Mouse (Mus musculus) spleen, adult 2 months (tissue): ENCODE measurements at regions not wholly inside any gene's neighbourhood (a gene's known extent, or its start where the extent isn't known, plus 50 kb on each side); places are given as distances from the start of the nearest gene placed in this dataset.

Experiments used
- DNase-seq, 2 experiments: peaks; one replicate each; pipeline versions ENCODE4 v3.0.0 to v3.0.0-alpha.2; 2012 to 2021; ENCODE audit warnings: low spot score in 2 of 2, low read depth in 1 of 2
- H3K27ac ChIP-seq: fragments of 200-500 bp; 2 replicates; pipeline ENCODE4 v1.5.1; 2012; ENCODE audit warnings: low read length, inconsistent platforms; ENCODE audit not compliant: insufficient read depth
- H3K27me3 ChIP-seq: fragments of 200-500 bp; 2 replicates; pipeline ENCODE4 v1.6.1; 2012; ENCODE audit warnings: mild to moderate bottlenecking, moderate library complexity, low read length, inconsistent platforms; ENCODE audit not compliant: control insufficient read depth, insufficient read depth
- H3K36me3 ChIP-seq: fragments of 200-500 bp; 2 replicates; pipeline ENCODE4 v1.6.1; 2012; ENCODE audit warnings: mild to moderate bottlenecking, low read length, inconsistent platforms; ENCODE audit not compliant: control insufficient read depth, insufficient read depth
- H3K4me1 ChIP-seq: fragments of 200-500 bp; 2 replicates; pipeline ENCODE4 v1.6.1; 2011; ENCODE audit warnings: inconsistent platforms; ENCODE audit not compliant: control insufficient read depth, insufficient read depth, insufficient read length
- H3K4me3 ChIP-seq: fragments of 200-500 bp; 2 replicates; pipeline ENCODE4 v1.5.1; 2011; ENCODE audit warnings: mild to moderate bottlenecking, inconsistent platforms; ENCODE audit not compliant: insufficient read depth, insufficient read length; ENCODE audit errors: extremely low read depth
- CTCF ChIP-seq: fragments of 200-500 bp; IDR thresholded peaks from 2 replicates; pipeline ENCODE4 v1.5.1; 2011; ENCODE audit warnings: mild to moderate bottlenecking, inconsistent platforms; ENCODE audit not compliant: insufficient read depth, insufficient read length, insufficient replicate concordance; ENCODE audit errors: extremely low read depth
- POLR2A ChIP-seq: fragments of 200-500 bp; IDR thresholded peaks from 2 replicates; pipeline ENCODE4 v1.6.1; 2011; ENCODE audit warnings: low read depth, low read length, inconsistent platforms
- WGBS: fragments of 180-500 bp; shearing (Covaris S2); methylation state at CpG from one replicate; pipeline ENCODE4 v1.1.7; 2018; 5-methylcytosine and 5-hydroxymethylcytosine counted together

GRCm38 (mm10) chr13:28524411-28524810, 267.1 kb downstream of the Gm11361 start:
- DNase-seq = no peak
- no peaks in the 10 kb centered on the region for H3K36me3 ChIP-seq
- H3K27ac ChIP-seq = no peak overlapping the region
- H3K4me1 ChIP-seq = no peaks in the 10 kb centered on the region
- no peak for TF ChIP-seq POLR2A
- TF ChIP-seq CTCF = no peak
- WGBS = 91% methylated on average over 3 of the region's 3 CpGs
- H3K4me3 ChIP-seq = no peak overlapping the region
- no peaks in the 10 kb centered on the region for H3K27me3 ChIP-seq

- 81% methylated on average over 1 of the region's 1 CpGs for WGBS
Measured at GRCm38 (mm10) chr13:28520127-28520482, 262.8 kb downstream of the Gm11361 start.

DNA sequence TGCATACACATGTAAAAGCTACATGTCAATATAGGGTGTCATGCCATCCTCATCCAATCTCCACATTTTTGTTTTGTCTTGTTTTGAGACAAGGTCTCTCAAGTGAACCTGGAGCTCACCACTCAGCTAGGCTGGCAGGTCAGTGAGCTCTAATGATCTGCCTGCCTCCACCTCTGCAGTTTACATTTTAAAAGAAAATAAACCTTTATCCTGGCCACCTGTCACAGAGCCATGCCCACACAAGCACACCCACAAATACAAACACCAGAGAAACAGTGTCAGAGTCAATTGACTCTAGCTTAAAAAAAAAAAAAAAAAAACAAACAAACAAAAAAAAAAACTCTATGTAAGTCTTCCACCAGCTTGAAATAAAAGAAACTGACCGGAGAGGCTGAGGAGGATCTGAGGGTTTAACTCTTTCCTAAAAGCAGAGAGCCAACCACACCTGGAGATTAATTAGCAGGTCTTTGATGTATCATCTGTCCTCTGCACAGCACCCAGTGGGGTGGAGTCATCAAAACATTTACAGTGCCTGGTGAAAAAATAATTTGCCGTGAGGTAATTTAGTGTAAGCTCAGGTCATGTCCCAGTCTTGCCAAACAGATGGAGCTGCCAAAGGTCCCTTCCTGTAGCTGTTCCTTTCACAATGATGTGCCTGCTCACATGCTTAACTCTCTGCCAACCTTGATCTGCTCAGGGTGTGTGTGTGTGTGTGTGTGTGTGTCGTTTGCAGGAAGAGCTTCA, 262.2 kb downstream of the Gm11361 start:
- DNase-seq = no peak
- TF ChIP-seq POLR2A = no peak
- TF ChIP-seq CTCF = no peak

More at GRCm38 (mm10) chr13:28520127-28520482, 262.8 kb downstream of the Gm11361 start:
- Histone ChIP-seq H3K4me3 (no peak overlapping the region), H3K27ac (no peak overlapping the region), H3K4me1 (no peaks in the 10 kb centered on the region), H3K27me3 (no peaks in the 10 kb centered on the region), H3K36me3 (no peaks in the 10 kb centered on the region)
- no peak for DNase-seq
- TF ChIP-seq CTCF = no peak
- no peak for TF ChIP-seq POLR2A

DNA sequence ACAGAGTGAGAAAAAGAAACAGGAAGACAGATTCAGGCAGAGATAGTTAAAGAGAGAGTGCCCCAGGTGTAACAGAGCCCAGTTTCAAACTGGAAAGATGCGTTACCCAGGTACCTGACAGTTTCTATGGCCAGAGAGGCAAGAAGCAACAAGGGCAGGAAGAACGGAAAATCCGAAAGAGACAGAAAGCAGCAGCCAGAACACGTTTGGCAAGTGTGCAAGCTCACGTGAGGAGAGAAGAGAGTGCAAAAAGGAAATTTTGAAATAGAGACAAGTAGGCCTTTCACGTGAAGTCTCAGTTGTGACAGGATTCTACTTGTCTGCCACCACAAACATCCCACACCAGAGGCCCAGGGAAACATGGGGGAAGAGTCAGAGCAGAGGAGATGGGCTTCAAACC, 259.8 kb downstream of the Gm11361 start:
- DNase-seq = no peak
- TF ChIP-seq POLR2A (no peak), CTCF (no peak)
- H3K4me1 ChIP-seq = peaks cover under 1% of the 10 kb centered on the region; the same call in 1 of the 2 replicates
- no peaks in the 10 kb centered on the region for H3K36me3 ChIP-seq
- WGBS = 64% methylated on average over 6 of the region's 6 CpGs
- no peak overlapping the region for H3K27ac ChIP-seq
- H3K4me3 ChIP-seq = no peak overlapping the region
- no peaks in the 10 kb centered on the region for H3K27me3 ChIP-seq

More for the DNA sequence above, 262.2 kb downstream of the Gm11361 start:
- H3K36me3 ChIP-seq = no peaks in the 10 kb centered on the region
- no peak overlapping the region for H3K4me3 ChIP-seq
- no peak overlapping the region for H3K27ac ChIP-seq
- H3K4me1 ChIP-seq = no peaks in the 10 kb centered on the region
- 84% methylated on average over 3 of the region's 3 CpGs for WGBS
- H3K27me3 ChIP-seq = no peaks in the 10 kb centered on the region

GRCm38 (mm10) chr13:28516636-28517035, 259.3 kb downstream of the Gm11361 start:
- H3K4me1 ChIP-seq = peaks cover 3% of the 10 kb centered on the region; the same call in 1 of the 2 replicates
- no peak for DNase-seq
- H3K36me3 ChIP-seq = no peaks in the 10 kb centered on the region
- H3K27me3 ChIP-seq = no peaks in the 10 kb centered on the region
- H3K4me3 ChIP-seq = no peak overlapping the region
- 36% methylated on average over 2 of the region's 2 CpGs for WGBS
- TF ChIP-seq CTCF (no peak), POLR2A (no peak)
- no peak overlapping the region for H3K27ac ChIP-seq

DNA sequence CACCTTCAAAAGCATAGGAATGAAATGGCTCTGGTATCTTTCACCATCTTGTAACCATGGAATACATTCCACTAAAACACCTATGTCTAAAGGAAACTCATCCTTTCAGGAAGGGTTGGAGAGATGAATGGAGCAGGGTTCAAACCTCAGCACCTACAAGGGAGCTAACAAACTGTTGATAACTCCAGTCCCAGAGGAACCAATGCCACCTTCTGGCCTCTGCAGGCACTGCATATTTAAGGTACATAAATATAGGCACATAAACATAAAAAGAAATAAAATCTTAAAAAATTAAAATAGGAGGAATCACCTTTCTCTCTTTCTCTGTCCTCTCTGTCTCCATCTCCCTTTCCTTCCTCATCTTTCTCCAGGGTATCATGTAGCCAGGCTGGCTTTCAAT, 256.9 kb downstream of the Gm11361 start:
- TF ChIP-seq POLR2A (no peak), CTCF (no peak)
- Histone ChIP-seq H3K4me1 (peaks cover 3% of the 10 kb centered on the region; the same call in 1 of the 2 replicates), H3K27me3 (no peaks in the 10 kb centered on the region), H3K27ac (no peak overlapping the region), H3K36me3 (no peaks in the 10 kb centered on the region), H3K4me3 (no peak overlapping the region)
- no peak for DNase-seq

DNA sequence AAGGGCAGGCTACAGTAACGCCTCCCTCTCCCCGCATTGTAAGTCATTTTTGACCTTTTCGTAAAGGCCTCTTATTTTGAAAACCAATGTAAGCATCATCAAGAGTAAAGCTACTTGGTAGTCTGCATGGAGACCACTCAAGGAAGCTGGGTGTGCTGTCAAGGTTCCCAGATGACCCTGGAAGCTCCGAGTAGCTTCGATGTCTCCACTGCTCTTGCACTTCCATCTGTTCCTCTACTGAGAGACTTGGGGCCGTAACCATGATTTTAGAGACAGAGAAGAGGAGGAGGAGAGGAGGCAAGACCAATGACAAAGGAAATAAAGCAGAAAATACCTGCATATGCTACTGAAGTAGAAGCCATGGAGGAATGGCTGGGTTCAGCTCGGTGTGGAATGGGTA, 256.0 kb downstream of the Gm11361 start:
- WGBS = 64% methylated on average over 7 of the region's 7 CpGs
- Histone ChIP-seq H3K4me1 (peaks cover 3% of the 10 kb centered on the region; the same call in 1 of the 2 replicates), H3K36me3 (no peaks in the 10 kb centered on the region), H3K27me3 (no peaks in the 10 kb centered on the region), H3K4me3 (no peak overlapping the region), H3K27ac (no peak overlapping the region)
- TF ChIP-seq CTCF (no peak), POLR2A (no peak)
- DNase-seq = no peak
